Mouse (Mus musculus) frontal cortex, adult (tissue): ENCODE data around the gene Tenm3.

Experiments used
- ATAC-seq: cut with Nextera tagmentation; 2 replicates; pipeline ENCODE4 v1.9.2; 2017; ENCODE audit warnings: mild to moderate bottlenecking, moderate library complexity, mixed read lengths; ENCODE audit not compliant: low TSS enrichment

Tenm3 gene

DNA sequence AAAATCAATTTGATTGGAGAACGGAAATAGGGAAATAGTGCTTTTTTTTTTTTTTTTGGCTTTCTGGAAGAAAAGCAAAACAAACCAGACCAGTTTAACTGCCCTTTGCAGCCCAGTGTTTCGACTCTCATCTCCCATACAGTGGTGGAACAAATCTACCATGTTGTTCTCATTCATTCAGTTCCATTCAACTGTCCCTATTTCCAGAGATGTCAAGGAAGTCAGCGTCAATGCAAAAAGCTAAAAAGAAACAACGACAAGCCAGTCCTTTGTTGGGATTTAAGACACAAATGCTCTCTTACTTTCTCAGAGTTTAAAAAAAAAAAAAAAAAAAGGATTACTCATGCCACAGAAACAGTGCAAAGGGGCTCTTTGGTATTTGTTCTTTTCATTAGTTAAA, 502.1 kb downstream of the Tenm3 start:
- no peak for ATAC-seq

DNA sequence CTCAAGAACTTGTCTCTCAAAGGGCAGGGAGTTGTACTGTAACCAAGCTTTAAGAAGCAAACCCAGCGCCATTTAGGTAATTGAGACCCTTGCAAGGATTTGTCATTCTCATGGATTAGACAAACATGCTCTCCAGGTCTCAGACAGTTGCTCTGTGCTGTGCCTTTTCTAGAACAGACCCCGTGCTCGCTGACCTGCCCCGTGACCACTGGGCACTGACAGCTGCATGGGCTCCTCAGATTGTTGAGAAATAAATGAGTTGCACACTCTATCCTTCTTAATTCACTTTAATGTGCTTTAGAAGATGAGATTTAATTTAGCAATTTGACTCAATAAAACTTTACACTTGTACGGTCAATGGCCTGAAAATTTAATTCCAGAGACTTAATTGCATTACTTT, 502.5 kb downstream of the Tenm3 start:
- no peak for ATAC-seq

DNA sequence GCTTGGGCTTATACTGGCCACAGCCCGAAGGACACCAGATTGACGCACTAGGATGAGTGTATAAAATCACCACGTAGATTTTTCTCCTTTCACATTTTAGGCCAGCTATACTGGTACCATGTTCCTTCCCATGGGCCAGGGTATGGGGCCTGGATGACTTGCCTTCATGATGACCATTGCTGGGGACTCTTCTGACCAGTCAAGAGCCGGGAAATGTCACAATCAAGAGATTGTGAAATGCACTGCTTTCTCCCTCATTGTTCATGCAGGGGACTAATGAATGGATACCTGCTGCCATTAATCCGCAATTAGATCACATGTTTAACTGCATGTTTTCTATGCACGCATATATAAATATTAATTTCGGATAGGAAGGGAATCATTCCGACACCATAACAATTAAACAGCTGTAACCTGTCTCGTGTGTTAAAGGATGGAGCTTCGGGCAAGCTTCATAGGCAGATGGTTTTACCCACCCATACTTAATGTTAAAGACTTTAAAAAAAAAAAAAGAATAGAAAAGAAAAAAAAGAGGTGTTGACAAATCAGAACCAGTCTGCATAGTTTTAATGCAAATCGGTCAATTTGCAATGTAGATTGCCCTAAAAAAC, 521.0 kb downstream of the Tenm3 start:
- ATAC-seq = peak; percentile 10; the same call in 1 of the 2 replicates

- ATAC-seq = peak; percentile 84
These were observed 521.5 kb downstream of the Tenm3 start for GRCm38 (mm10) chr8:48322240-48322639.

GRCm38 (mm10) chr8:48319674-48320073, 524.1 kb downstream of the Tenm3 start:
- no peak for ATAC-seq

- peak; percentile 39 for ATAC-seq
These were observed 526.3 kb downstream of the Tenm3 start for GRCm38 (mm10) chr8:48317498-48317897.

DNA sequence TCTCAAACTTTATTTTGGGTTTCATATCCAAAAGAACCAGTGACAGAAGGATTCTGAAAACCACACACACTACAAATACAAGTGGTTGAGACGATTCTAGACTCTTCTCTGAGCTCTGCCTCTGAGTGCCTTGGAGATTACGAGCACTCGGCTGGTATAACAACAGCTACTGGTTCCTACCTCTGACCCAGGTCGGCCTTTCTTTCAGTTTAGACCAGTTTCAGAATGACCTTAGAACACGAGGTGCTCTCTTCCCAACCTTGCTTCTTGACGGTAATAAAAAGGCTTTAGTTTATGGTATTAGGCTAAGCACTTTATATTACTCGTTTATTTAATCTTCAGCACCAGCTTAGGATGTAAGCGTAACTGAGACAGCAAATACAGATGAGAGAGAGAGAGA, 528.1 kb downstream of the Tenm3 start:
- no peak for ATAC-seq

DNA sequence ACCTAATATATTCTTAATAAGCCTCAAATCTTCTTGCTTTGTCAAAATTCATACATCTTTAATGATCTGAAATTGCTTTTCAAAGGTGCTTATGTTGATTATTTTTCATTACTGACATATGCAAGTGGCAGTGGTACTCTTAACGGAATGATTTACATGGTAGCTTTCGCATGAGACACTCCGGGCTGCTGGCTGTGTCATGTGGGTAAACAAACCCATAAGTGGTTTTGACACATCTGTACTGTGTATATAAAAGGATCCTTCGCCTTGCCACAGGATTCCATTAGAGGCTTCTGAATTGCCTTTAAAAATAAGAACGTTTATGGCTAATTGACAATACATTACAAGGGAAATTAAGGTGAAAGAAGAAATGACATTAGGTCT, 529.8 kb downstream of the Tenm3 start:
- ATAC-seq = no peak

DNA sequence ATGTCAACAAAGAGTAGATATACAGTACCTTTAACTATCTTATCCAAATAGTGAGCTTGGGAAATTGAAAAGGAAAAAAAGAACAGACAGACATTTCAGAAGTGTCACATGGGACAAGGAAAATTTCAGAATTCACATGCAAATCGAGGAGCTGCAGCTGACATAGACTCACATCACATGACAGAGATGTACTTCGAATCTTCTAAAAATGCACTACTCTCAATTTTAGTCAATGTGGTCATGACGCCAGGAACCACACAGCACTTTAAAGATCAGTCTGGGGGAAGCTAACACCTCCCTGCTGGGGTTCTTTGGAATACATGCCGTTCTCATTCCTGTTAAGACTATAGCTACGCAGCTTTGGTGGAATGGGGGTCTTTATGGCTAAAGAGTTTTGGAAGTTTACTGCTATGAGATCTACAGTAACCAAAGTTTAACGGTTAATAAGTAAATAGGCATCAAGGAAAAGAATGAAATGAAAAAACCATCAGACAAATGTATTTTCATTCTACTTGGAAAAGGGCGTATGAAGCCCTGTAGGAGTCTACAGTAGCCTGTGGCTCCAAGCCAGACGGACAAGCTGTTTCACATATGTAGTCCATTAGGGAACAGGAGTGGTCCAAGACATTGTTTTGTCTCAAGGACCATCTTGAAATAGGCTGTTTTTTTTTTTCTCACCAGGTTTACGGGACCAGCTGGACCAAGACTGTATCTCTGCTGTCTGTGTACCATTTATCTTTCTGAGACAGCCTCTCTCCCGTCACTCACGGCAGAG, 530.4 kb downstream of the Tenm3 start:
- ATAC-seq = peak; percentile 72

GRCm38 (mm10) chr8:48311706-48312105, 532.0 kb downstream of the Tenm3 start:
- ATAC-seq = peak; percentile 10; the same call in 1 of the 2 replicates

- no peak for ATAC-seq
These were observed 533.4 kb downstream of the Tenm3 start for GRCm38 (mm10) chr8:48310240-48310849.

- ATAC-seq = no peak
These were observed 534.4 kb downstream of the Tenm3 start for GRCm38 (mm10) chr8:48309191-48309987.

DNA sequence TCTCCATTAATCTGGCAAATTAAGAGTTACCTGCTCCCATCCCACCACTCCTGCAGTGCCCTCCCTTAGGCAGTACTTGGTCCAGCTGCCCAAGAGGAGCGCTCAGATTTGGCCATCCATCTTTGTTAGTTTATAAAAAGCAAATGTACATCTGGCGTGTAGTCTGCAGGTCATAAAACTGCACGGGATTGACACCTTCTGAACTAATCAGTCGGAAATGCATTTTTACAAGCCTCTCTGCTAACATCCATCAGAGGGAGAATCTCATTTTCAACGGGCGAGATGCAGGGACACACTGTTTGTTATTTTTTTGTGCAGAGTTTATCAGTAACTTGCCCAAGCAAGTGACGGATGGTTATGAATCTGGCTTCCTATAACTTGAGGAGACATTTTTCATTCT, 539.5 kb downstream of the Tenm3 start:
- ATAC-seq = no peak

DNA sequence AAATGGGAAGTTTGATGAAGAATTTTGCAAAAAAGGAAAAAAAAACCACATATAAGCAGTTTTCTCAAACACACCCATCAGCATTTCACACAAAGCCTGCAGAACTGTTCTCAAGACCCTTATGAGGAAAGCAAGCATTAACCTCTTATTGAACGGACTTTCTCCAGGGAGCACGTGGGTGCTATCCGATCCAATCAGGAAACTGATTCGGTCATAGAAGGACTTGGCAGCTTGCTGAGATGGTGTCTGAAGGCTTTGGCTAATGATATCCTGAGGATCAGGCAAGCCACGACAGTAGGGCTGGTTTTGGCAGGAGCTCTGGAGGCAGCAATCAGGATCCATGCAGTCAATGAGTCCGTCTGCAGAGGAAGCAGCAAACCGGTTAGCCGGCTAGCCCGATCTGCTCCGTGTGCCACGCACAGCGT, 543.1 kb downstream of the Tenm3 start:
- peak; percentile 81 for ATAC-seq

GRCm38 (mm10) chr8:48300061-48300460, 543.7 kb downstream of the Tenm3 start:
- ATAC-seq = no peak

GRCm38 (mm10) chr8:48299341-48299740, 544.4 kb downstream of the Tenm3 start:
- no peak for ATAC-seq

GRCm38 (mm10) chr8:48296371-48296770, 547.4 kb downstream of the Tenm3 start:
- no peak for ATAC-seq

DNA sequence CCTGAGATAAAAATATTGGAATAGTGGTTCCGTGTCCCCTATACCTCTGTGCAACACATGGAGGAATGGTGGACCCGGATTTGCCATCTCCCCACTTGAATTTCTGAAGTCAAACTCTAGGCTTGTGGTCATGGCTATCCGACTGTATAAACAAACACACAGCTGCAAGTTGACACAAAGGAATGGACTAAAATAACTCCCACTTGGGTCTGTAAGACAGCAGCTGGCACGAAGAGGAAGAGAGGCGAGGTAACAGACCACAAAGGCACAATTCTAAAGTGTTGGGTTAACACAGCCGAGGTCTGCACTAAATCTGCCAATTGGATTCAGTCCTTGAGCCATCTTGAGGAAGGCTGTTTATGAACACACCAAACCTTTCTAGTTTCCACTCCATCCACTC, 548.2 kb downstream of the Tenm3 start:
- no peak for ATAC-seq

DNA sequence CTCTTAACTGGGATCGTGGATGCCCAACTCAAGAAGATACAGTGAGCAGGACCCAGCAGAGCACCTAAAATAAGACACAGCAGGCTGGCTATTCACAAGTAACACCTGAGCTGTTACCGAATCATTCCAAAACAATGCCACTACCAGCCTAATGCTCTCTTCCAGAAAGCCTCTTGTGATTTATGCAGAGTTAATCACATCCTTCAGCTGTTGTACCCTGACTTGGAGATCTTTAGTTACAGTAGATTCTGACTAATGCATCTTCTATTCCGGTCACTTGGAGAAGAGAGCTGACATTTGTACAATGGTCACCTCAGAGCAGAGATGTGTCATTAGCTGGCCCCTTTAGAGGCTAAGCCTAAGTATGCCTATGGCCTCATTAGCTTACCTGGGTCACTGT, 550.0 kb downstream of the Tenm3 start:
- ATAC-seq = no peak

- no peak for ATAC-seq
These were observed 558.3 kb downstream of the Tenm3 start for GRCm38 (mm10) chr8:48285432-48285831.

GRCm38 (mm10) chr8:48281855-48282254, 561.9 kb downstream of the Tenm3 start:
- peak; percentile 82 for ATAC-seq

GRCm38 (mm10) chr8:48279360-48279759, 564.4 kb downstream of the Tenm3 start:
- ATAC-seq = no peak
